Mouse (Mus musculus) megakaryocyte, embryonic 14.5 days (primary cell): Measurements from ENCODE around the gene Pmel. TPM values are rescaled to one million over a fixed set of nuclear protein-coding genes. Genes with fewer than 3 reads are reported as not detected.

Experiments used
- H3K27me3 ChIP-seq: replicated peaks from 2 replicates; pipeline ENCODE3; 2012; ENCODE audit warnings: inconsistent platforms
- H3K36me3 ChIP-seq: replicated peaks from 2 replicates; pipeline ENCODE3; 2012; ENCODE audit warnings: low read length, inconsistent platforms, mixed read lengths
- H3K4me1 ChIP-seq: 2 replicates; pipeline ENCODE4 v1.6.1; 2012; ENCODE audit warnings: inconsistent platforms
- H3K4me3 ChIP-seq: replicated peaks from 2 replicates; pipeline ENCODE3; 2012; ENCODE audit warnings: moderate library complexity, mild to moderate bottlenecking, inconsistent platforms
- H3K9me3 ChIP-seq: 2 replicates; pipeline ENCODE4 v1.6.1; 2012; ENCODE audit warnings: inconsistent platforms
- FLI1 ChIP-seq: IDR thresholded peaks from 2 replicates; pipeline ENCODE4 v1.6.1; 2012; ENCODE audit warnings: low read length, inconsistent platforms, mixed read lengths
- GATA1 ChIP-seq: IDR thresholded peaks from 3 replicates; pipeline ENCODE4 v1.6.1; 2012; ENCODE audit warnings: mixed read lengths, low read length, inconsistent platforms, borderline replicate concordance
- polyA plus RNA-seq: library from polyadenylated mRNA; stranded (reverse); fragments of >175 nt; gene quantifications from 2 replicates; pipeline ENCODE4 v1.2.3, GENCODE M21; 2012; ENCODE audit warnings: low replicate concordance; ENCODE audit not compliant: insufficient read depth

Gene Pmel
- polyA plus RNA-seq, 1 experiment: 0.20 TPM

DNA sequence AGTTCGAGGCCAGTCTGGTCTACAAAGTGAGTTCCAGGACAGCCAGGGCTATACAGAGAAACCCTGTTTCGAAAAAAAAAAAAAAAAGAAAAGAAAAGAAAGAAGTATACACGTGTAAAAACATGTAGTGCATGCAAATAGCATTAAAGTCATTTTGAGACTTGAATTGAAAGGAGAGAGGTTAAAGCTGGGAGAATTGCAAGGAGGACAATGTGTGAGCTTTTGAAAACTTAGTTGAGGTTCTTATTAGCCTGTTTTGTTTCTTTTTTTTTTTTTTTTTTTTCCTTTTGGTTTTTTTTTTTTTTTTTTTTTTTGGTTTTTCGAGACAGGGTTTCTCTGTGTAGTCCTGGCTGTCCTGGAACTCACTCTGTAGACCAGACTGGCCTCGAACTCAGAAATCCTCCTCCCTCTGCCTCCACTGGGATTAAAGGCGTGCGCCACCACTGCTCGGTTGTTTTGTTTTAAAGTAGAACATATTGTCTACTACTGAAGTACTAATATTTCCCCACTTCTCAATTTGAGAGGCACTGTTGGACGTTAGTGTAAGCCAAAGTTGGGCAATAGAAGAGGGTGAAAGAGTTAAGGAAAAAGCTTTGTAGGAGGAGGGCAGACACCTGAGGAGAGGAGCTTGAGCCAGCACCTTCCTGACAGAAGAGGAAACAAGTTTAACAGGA, 43.1 kb downstream of the Pmel start:
- Histone ChIP-seq H3K36me3 (peaks cover 13% of the 10 kb centered on the region), H3K4me3 (peak overlapping the region; percentile 97), H3K4me1 (peaks cover 80% of the 10 kb centered on the region), H3K27me3 (no peaks in the 10 kb centered on the region), H3K9me3 (no peaks in the 10 kb centered on the region)
- TF ChIP-seq GATA1 (no peak), FLI1 (no peak)

DNA sequence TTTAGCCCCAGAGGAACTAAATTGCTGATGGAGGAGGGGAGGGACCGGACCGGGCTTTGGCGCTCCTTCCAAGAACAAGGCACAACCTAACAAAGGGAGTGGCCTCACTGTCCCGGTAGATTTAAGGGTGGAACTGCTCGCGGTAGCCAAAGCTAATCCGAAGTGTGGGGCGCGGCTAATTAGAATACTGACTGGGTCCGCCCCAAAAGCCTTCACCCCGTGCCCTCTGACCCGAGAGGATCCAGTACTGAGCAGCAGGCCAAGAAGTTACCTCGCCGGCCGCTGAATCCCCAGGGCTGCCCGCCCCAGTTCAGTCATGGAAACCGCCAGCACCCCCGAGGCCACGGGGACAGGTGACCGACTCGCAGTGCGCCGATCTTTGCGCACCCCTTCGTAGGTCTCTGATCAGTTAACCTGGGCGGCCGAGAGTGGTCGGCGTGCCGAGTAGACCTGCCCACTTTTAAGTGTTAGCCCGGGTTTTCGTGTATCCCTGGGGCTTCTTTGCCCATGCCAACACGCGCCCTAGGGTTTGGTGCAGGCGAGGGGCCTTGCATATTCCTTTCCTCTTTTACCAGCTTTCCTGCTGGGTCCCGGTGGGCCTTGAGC, 43.8 kb downstream of the Pmel start, which contains the start of gene Pym1:
Pym1 (plus strand) TSS at position 244 of the 606 bp plus-strand sequence.
- no peaks in the 10 kb centered on the region for H3K27me3 ChIP-seq
- peaks cover 74% of the 10 kb centered on the region for H3K4me1 ChIP-seq
- H3K4me3 ChIP-seq: peak within 1 kb of the TSS; percentile 97
- no peak for TF ChIP-seq FLI1
- no peak for TF ChIP-seq GATA1
- no peaks in the 10 kb centered on the region for H3K9me3 ChIP-seq
- H3K36me3 ChIP-seq: peaks cover 19% of the 10 kb centered on the region

DNA sequence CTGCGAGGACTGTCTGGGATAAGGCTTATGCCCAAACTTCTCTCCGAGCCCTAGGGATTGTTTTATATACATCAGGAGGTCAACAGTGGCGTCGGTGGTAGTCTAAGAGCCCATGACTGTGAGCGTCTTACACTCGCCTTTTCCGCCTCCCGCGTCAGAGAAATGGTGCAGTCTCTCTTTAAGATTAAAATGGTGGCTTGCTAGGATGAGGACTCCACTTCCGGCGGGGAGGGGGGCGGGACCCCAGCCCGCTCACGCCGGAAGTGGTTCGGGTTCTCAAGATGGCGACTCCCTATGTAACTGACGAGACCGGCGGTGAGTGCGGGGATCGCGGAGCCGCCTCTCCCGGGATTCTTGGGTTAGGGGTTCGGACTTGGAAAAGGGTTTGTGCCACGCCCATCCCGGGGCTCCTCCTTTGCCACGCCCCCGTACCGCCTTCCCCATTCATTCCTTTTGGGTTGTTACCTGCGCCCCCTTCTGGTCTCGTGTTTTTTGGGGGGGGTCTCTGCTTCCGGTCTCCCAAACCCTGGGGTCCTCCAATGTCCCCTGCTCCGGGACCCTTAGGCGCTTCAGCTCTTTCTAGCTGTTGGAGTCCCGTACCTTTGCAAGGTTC, 44.4 kb downstream of the Pmel start:
- TF ChIP-seq FLI1: peak; percentile 84; the same call in 1 of the 2 replicates
- no peak for TF ChIP-seq GATA1
- peaks cover 25% of the 10 kb centered on the region for H3K36me3 ChIP-seq
- H3K4me1 ChIP-seq: peaks cover 69% of the 10 kb centered on the region
- no peaks in the 10 kb centered on the region for H3K27me3 ChIP-seq
- peak overlapping the region; percentile 97 for H3K4me3 ChIP-seq
- no peaks in the 10 kb centered on the region for H3K9me3 ChIP-seq

Other genes with a start within 250 kb of the Pmel start
- gene Smarcc2, start 244.9 kb upstream of the Pmel start, polyA plus RNA-seq: 86.7 and 138 TPM in 2 replicates
- gene Myl6, start 210.1 kb upstream of the Pmel start, polyA plus RNA-seq: 175 and 2,406 TPM in 2 replicates
- gene Myl6b, start 205.5 kb upstream of the Pmel start, polyA plus RNA-seq: 9.5 and 15.9 TPM in 2 replicates
- gene Esyt1, start 178.3 kb upstream of the Pmel start, polyA plus RNA-seq: 48.5 and 62.5 TPM in 2 replicates
- gene Zc3h10, start 156.4 kb upstream of the Pmel start, polyA plus RNA-seq: 21.5 and 24.2 TPM in 2 replicates
- gene Rpl41, start 154.9 kb upstream of the Pmel start, polyA plus RNA-seq: 1,477 and 10,817 TPM in 2 replicates
- 407 and 451 TPM in 2 replicates for gene Pa2g4, start 138.2 kb upstream of the Pmel start, polyA plus RNA-seq
- gene Erbb3, start 114.5 kb upstream of the Pmel start, polyA plus RNA-seq: 0.08 TPM in 1 of 2 replicates, not detected in the other
- 3,363 and 5,964 TPM in 2 replicates for gene Rps26, start 77.4 kb upstream of the Pmel start, polyA plus RNA-seq
- 0.37 TPM in 1 of 2 replicates, not detected in the other for gene Ikzf4, start 58.2 kb upstream of the Pmel start, polyA plus RNA-seq
- 0.36 TPM in 1 of 2 replicates, not detected in the other for gene Suox, start 30.1 kb upstream of the Pmel start, polyA plus RNA-seq
- gene Rab5b, start 7.9 kb upstream of the Pmel start, polyA plus RNA-seq: 3.1 and 11.0 TPM in 2 replicates
- gene Cdk2, start 836 bp downstream of the Pmel start, polyA plus RNA-seq: 3.6 and 5.7 TPM in 2 replicates
- 2.8 and 4.7 TPM in 2 replicates for gene Dgka, start 40.7 kb downstream of the Pmel start, polyA plus RNA-seq
- gene Pym1, start 43.7 kb downstream of the Pmel start, polyA plus RNA-seq: 123 and 134 TPM in 2 replicates
- gene Mmp19, start 86.7 kb downstream of the Pmel start, polyA plus RNA-seq: 3.4 TPM in 1 of 2 replicates, not detected in the other
- 13.4 and 18.2 TPM in 2 replicates for gene Dnajc14, start 99.9 kb downstream of the Pmel start, polyA plus RNA-seq
- gene Tmem198b, start 100.2 kb downstream of the Pmel start, polyA plus RNA-seq: 0.95 and 2.0 TPM in 2 replicates
- 13.5 TPM in 1 of 2 replicates, not detected in the other for gene Sarnp, start 113.1 kb downstream of the Pmel start, polyA plus RNA-seq
- 13.9 TPM in 1 of 2 replicates, not detected in the other for gene Ormdl2, start 117.5 kb downstream of the Pmel start, polyA plus RNA-seq
- 0.18 TPM in 1 of 2 replicates, not detected in the other for gene Gdf11, start 187.5 kb downstream of the Pmel start, polyA plus RNA-seq
- 17.7 and 57.2 TPM in 2 replicates for gene Cd63, start 196.8 kb downstream of the Pmel start, polyA plus RNA-seq
- gene Rdh5, start 218.7 kb downstream of the Pmel start, polyA plus RNA-seq: 15.8 and 37.7 TPM in 2 replicates
- gene Bloc1s1, start 219.8 kb downstream of the Pmel start, polyA plus RNA-seq: 56.5 and 587 TPM in 2 replicates
- 1.1 and 1.9 TPM in 2 replicates for gene Itga7, start 229.6 kb downstream of the Pmel start, polyA plus RNA-seq